Mouse (Mus musculus) lung, postnatal 0 days (tissue): ENCODE data around the gene Hpf1. TPM values are rescaled to one million over a fixed set of nuclear protein-coding genes. Genes with fewer than 3 reads are reported as not detected.
A peak's percentile ranks its signal among the peaks of the same experiment; 100 is the strongest.

Source experiments
- ATAC-seq: fragments of 200-750 bp; cut with Nextera tagmentation; 2 replicates; pipeline ENCODE4 v1.8.0; 2017; ENCODE audit warnings: moderate library complexity
- DNase-seq: peaks from one replicate; pipeline ENCODE4 v3.0.0-alpha.2; 2016; ENCODE audit warnings: low spot score
- H3K27ac ChIP-seq: fragments of 300-500 bp; sonication (generic); 2 replicates; pipeline ENCODE4 v1.5.1; 2014; ENCODE audit warnings: antibody characterized with exemption, mild to moderate bottlenecking, low read length, mixed read lengths
- H3K27me3 ChIP-seq: fragments of 300-500 bp; sonication (generic); replicated peaks from 2 replicates; pipeline ENCODE4 v1.6.1; 2014; ENCODE audit warnings: low read length, mixed read lengths; ENCODE audit not compliant: insufficient read depth
- H3K36me3 ChIP-seq: fragments of 300-500 bp; sonication (generic); 2 replicates; pipeline ENCODE4 v1.6.1; 2014; ENCODE audit warnings: low read length, mixed read lengths; ENCODE audit not compliant: insufficient read depth
- H3K4me1 ChIP-seq: fragments of 300-500 bp; sonication (generic); 2 replicates; pipeline ENCODE4 v1.6.1; 2014; ENCODE audit warnings: antibody characterized with exemption, low read depth, low read length, mixed read lengths; ENCODE audit not compliant: insufficient read depth
- H3K4me2 ChIP-seq: fragments of 300-500 bp; sonication (generic); replicated peaks from 2 replicates; pipeline ENCODE4 v1.6.1; 2014; ENCODE audit warnings: low read depth, mild to moderate bottlenecking, low read length, moderate library complexity, mixed read lengths
- H3K4me3 ChIP-seq: fragments of 300-500 bp; sonication (generic); 2 replicates; pipeline ENCODE4 v1.5.1; 2014; ENCODE audit warnings: low read depth, low read length
- H3K9ac ChIP-seq: fragments of 300-500 bp; sonication (generic); replicated peaks from 2 replicates; pipeline ENCODE4 v1.6.1; 2014; ENCODE audit warnings: low read depth, mild to moderate bottlenecking
- H3K9me3 ChIP-seq: fragments of 300-500 bp; sonication (generic); 2 replicates; pipeline ENCODE4 v1.6.1; 2016; ENCODE audit warnings: low read length, mixed read lengths
- CTCF ChIP-seq: IDR thresholded peaks from 2 replicates; pipeline ENCODE4 v1.5.1; 2016; ENCODE audit warnings: antibody characterized with exemption, mild to moderate bottlenecking
- EP300 ChIP-seq: IDR thresholded peaks from 2 replicates; pipeline ENCODE4 v1.6.1; 2016; ENCODE audit warnings: antibody characterized with exemption, mild to moderate bottlenecking, control low read depth
- WGBS: fragments of 180-500 bp; shearing (Covaris S2); extraction: QIAGEN DNeasy Blood & Tissue Kit; methylation state at CpG from one replicate; pipeline ENCODE4 v1.1.7; 2014; 5-methylcytosine and 5-hydroxymethylcytosine counted together
- polyA plus RNA-seq: library from polyadenylated mRNA; unstranded; fragments of >200 nt; fragmentation: Nextera tagmentation; extraction: Ambion mirVana; gene quantifications from 2 replicates; pipeline ENCODE4 v1.2.1, GENCODE M21; 2015

The Hpf1 gene
- polyA plus RNA-seq, result 38.1 and 39.5 TPM in 2 replicates

GRCm38 (mm10) chr8:60889843-60890519 lies at the start of gene Hpf1:
Hpf1 (plus strand) TSS chr8:60890418.
- H3K4me1 ChIP-seq, result peaks cover 5% of the 10 kb centered on the region; the same call in 1 of the 2 replicates
- peak; percentile 98 for DNase-seq
- peak within 1 kb of the TSS; percentile 80 for H3K4me3 ChIP-seq
- no peaks in the 10 kb centered on the region for H3K9me3 ChIP-seq
- no peaks in the 10 kb centered on the region for H3K36me3 ChIP-seq
- peak within 1 kb of the TSS; percentile 77 for H3K4me2 ChIP-seq
- H3K9ac ChIP-seq, result peak within 1 kb of the TSS; percentile 60
- ATAC-seq, result peak; percentile 99
- TF ChIP-seq EP300, result no peak
- TF ChIP-seq CTCF, result no peak
- H3K27me3 ChIP-seq, result no peaks in the 10 kb centered on the region
- H3K27ac ChIP-seq, result no peak within 1 kb of the TSS
- WGBS, result 5% methylated on average over 43 of the region's 43 CpGs

- no peaks in the 10 kb centered on the region for H3K9me3 ChIP-seq
- no peak for DNase-seq
- no peaks in the 10 kb centered on the region for H3K27me3 ChIP-seq
- H3K4me3 ChIP-seq, result no peak overlapping the region
- ATAC-seq, result no peak
- WGBS, result 79% methylated on average over 6 of the region's 6 CpGs
- no peak for TF ChIP-seq EP300
- no peak for TF ChIP-seq CTCF
- no peak overlapping the region for H3K4me2 ChIP-seq
- no peak overlapping the region for H3K27ac ChIP-seq
- no peaks in the 10 kb centered on the region for H3K4me1 ChIP-seq
- no peak overlapping the region for H3K9ac ChIP-seq
- H3K36me3 ChIP-seq, result no peaks in the 10 kb centered on the region
These were observed 47.8 kb upstream of the Hpf1 start for GRCm38 (mm10) chr8:60842388-60842787.

GRCm38 (mm10) chr8:60857559-60857958 lies 32.7 kb upstream of the Hpf1 start:
- TF ChIP-seq EP300 (no peak), CTCF (no peak)
- Histone ChIP-seq H3K9me3 (no peaks in the 10 kb centered on the region), H3K4me1 (no peaks in the 10 kb centered on the region), H3K27ac (no peak overlapping the region), H3K9ac (no peak overlapping the region), H3K4me2 (no peak overlapping the region), H3K4me3 (no peak overlapping the region), H3K36me3 (no peaks in the 10 kb centered on the region), H3K27me3 (no peaks in the 10 kb centered on the region)
- no peak for ATAC-seq
- DNase-seq, result no peak

- no peak overlapping the region for H3K27ac ChIP-seq
- H3K4me3 ChIP-seq, result no peak overlapping the region
- DNase-seq (no peak), ATAC-seq (no peak)
- H3K36me3 ChIP-seq, result no peaks in the 10 kb centered on the region
- no peaks in the 10 kb centered on the region for H3K4me1 ChIP-seq
- H3K9ac ChIP-seq, result no peak overlapping the region
- H3K9me3 ChIP-seq, result no peaks in the 10 kb centered on the region
- H3K27me3 ChIP-seq, result no peaks in the 10 kb centered on the region
- TF ChIP-seq EP300 (no peak), CTCF (no peak)
- no peak overlapping the region for H3K4me2 ChIP-seq
These were observed 32.1 kb upstream of the Hpf1 start for GRCm38 (mm10) chr8:60858091-60858490.

- ATAC-seq (no peak), DNase-seq (no peak)
- WGBS, result 63% methylated on average over 4 of the region's 4 CpGs
- Histone ChIP-seq H3K36me3 (no peaks in the 10 kb centered on the region), H3K4me2 (no peak overlapping the region), H3K27ac (no peak overlapping the region), H3K27me3 (no peaks in the 10 kb centered on the region), H3K9ac (no peak overlapping the region), H3K4me3 (no peak overlapping the region), H3K4me1 (no peaks in the 10 kb centered on the region), H3K9me3 (no peaks in the 10 kb centered on the region)
- TF ChIP-seq CTCF (no peak), EP300 (no peak)
These were observed 31.2 kb upstream of the Hpf1 start for GRCm38 (mm10) chr8:60858911-60859476.

- ATAC-seq (no peak; the same call in 1 of the 2 replicates), DNase-seq (peak; percentile 6)
- WGBS, result 63% methylated on average over 9 of the region's 9 CpGs
- no peak for TF ChIP-seq CTCF
- no peak for TF ChIP-seq EP300
- H3K36me3 ChIP-seq, result no peaks in the 10 kb centered on the region
- H3K27me3 ChIP-seq, result no peaks in the 10 kb centered on the region
- no peak overlapping the region for H3K27ac ChIP-seq
- no peaks in the 10 kb centered on the region for H3K9me3 ChIP-seq
- no peaks in the 10 kb centered on the region for H3K4me1 ChIP-seq
- no peak overlapping the region for H3K4me3 ChIP-seq
- no peak overlapping the region for H3K9ac ChIP-seq
- no peak overlapping the region for H3K4me2 ChIP-seq
These were observed 30.6 kb upstream of the Hpf1 start for GRCm38 (mm10) chr8:60859605-60860004.
